Mouse (Mus musculus) WW6 (cell line): ENCODE results near the gene Abcb11.

Source experiments
- DNase-seq: peaks from one replicate; pipeline ENCODE4 v3.0.0-alpha.2; 2013; ENCODE audit warnings: low read depth, low spot score

Gene Abcb11

DNA sequence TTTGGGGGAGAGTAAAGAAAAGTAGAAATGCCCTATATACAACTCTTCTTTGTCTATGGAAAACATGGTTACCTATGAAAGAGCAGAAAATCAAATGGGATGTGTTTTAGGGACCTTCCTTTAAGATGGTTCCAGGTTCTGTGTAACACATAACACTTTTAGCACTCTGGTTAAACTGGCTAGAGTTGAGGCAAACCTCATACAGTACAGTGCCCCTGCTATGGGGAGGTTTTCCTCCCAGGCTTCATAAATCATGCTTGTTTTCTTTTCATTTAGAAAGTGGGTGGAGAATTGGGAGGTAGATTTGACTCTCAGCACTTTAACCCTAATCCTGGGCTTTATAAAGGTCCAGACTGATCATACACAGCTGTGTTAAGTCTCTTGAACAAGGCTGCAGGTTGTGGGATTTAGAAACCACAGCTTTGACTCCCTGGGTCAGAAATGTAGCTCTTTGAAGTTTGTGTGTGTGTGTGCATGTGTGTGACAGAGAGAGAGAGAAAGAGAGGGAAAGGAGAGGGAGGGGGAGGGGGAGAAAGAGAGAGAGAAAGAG, 78.3 kb downstream of the Abcb11 start:
- no peak for DNase-seq

DNA sequence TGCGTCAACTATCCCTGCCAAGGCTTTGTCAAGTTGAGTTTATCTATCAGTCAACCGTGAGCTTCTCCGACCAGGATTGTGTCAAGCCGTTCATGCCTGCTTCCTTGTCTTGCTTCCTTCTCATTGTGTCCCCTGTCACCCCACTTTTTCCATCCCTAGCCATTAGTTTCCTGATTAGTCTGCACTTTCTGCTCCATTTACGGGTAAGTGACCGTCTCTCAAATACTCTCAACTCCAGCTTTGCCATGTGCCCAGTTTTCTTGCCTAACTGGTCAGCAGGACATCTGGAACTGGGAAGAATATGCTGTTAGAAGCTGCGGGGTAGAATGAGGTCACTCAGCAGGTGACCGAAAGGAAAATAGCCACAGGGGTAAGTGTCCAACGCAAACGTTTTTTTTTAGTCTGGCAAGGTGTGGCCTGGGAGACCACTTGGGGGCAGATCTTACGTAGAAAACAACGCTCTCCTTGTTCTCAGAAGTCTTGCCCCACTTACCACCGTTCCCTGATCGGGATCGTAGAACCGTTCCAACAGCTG, 94.1 kb downstream of the Abcb11 start:
- DNase-seq = no peak

DNA sequence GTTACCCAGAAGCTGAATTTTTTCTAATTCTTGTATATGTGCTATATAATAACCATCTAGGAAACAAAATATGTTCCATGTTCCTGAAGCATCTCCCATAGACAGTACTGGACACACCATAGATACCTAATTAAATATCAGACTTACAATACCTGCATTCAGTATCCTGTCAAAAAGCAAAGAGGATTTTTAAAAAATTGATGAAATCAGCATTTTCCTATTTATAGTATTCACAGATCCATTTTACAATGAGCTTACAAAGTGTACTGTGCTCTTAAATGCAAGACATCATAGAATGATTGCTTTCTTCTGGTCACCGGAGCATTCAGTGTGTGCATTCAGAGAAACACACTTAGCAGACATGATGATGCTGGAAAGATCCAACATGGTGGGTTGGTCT, 95.3 kb downstream of the Abcb11 start:
- DNase-seq = no peak

DNA sequence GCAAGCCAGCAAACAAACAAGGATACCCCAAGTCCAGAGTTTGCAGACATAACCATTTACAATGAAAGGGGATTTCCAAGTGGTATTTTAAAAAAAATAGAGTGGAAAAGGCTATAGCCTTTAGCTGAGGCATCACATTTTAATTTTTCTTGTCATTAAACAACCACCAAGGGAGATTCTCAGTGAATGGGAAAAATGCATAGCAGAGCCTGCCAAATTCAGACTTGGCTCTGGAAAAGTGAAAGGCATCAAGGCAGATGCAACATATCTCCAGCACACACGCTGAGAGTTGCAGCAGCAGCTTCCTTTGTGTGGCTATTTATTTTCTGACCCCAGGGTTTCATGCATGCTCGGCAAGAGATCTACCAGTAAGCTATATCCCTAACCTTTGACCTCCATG, 97.5 kb downstream of the Abcb11 start:
- DNase-seq = no peak

DNA sequence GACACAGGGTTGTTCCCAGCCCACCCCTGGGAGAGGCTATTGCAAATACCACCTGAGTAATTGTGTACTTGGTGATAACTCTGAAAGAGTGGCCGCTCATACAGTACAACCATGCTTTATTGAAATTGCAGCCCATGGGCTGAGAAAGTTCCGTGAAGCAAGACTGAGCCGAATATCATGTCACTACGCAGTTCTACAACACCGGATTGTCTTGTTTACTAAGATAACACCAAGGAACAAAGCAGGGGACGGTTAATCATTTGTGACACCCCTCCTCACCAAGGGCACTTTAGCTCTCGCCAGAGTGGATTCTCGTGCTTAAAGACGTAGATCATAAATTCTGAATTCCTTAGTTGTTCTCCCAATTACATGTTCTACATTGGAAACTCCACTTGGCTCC, 103.1 kb downstream of the Abcb11 start:
- no peak for DNase-seq

DNA sequence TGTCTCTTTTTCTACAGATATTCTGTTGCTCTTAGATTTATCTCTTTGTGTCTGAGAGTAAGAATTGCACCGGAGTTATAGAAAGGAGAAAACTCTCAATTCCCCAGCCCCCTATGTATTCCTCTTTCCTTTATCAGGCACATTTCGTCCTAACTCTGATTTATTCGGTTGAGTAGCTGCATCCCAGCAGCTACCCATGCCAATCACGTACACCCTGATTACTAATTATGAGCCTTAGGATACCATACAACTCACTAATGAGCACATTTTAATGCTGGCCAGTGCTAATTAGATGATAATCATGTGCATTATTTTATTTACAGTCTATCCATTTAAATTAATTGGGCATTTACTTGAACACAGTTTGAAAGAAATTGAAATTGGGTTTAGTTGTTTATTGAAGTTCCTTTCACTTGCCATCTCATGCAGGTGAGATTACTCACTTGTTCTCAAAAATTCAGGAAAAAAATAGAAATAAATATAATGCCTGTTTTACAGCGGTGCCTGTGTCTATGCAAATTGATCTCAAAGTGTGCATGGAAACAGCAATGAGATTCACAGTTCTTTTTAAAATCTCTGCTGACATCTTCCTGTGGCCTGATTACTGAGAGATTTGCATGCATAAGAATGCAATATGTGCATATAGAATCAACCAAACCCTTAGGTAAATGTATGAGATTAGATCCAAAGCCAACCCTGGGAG, 107.3 kb downstream of the Abcb11 start:
- DNase-seq = no peak

DNA sequence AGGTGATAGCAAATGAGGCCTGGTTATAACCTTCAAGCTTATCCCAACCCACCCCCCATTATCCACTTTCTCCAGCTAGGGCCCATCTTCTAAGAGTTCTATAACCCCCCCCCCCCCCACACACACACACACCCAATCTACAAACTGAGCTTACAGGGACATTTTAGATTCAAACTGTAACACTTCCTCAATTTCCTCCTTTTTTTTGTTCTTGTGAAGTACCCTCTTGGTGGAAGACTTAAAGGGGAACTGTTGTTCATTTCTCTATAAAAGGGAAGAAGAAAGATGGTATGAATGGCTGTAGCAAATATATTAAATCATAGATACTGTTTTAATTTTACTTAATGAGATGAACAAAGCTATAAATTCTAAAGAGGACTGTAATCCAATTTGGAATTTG, 110.3 kb downstream of the Abcb11 start:
- DNase-seq = no peak

DNA sequence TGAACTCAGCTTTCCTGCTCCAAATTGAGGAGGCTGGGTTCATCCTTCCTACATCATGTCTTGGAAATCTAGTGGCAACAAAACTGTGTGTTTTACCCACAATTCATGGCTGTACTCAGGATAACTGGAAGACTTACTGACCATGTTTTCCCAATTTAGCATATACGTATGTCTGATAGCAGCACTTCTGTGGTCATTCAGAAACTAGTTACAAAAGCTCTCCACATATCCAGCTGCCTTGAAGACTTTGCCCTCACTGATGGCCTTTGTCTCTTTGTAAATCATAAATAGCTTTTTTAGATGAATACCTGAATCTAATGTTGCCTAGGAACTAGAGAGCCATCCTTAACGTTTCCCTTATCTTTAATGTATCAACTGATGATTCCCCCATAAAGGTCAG, 112.3 kb downstream of the Abcb11 start:
- no peak for DNase-seq

DNA sequence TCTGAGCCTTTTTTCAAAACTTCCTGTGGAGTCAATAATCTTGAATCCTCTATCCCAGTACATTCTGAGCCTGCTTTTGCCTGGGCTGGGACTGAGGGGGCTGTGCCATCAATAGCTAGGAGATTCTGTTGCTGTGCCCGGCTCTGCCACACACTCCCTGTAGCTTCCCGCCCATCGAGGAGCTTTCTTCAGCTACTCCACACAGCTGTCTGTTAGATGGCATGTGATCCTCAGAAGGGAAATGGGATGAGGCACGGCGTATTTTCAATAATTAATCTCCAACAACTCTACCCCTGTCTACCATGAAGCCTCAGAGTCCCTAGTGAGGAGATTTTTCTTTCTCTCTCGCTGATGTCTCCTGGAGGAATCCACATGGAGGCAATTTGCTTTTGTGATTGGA, 113.8 kb downstream of the Abcb11 start:
- no peak for DNase-seq

- no peak for DNase-seq
Measured at GRCm38 (mm10) chr2:69226876-69227275, 115.5 kb downstream of the Abcb11 start.

DNA sequence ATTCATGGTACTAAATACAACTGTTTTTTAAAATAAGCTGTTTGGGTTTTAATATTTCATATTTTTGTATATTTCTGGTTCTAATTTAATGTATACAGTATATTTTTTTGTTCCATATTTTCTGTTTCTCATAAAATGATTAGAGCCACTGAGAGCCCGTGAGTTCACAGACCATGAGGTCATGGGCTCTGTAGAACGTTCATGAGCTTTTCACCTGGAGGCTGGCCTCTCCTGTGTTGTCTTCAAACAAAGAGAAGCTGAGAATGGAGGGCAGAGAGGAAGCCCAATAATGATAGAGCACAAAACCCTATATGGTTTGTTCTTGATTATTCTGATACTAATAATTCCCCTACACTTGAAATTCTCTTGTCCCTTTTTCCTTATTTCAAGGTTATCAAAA, 117.7 kb downstream of the Abcb11 start:
- DNase-seq = no peak

DNA sequence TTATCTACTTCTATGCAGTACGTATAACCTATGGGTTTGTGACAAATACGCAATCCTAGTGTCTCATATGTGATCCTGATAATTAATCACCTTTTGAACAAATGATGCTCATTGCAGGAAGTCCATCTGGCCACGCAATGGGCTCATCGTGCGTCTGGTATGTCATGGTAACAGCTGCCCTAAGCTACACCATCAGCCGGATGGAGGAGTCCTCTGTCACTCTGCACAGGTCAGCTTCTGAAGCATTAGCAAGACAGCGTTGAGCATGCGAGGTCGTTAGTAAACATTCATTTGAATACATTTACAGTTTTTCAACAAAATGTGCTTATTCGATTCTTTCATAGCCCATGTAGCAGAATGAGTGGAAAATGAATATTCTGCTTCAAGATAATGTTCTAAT, 119.6 kb downstream of the Abcb11 start:
- no peak for DNase-seq

DNA sequence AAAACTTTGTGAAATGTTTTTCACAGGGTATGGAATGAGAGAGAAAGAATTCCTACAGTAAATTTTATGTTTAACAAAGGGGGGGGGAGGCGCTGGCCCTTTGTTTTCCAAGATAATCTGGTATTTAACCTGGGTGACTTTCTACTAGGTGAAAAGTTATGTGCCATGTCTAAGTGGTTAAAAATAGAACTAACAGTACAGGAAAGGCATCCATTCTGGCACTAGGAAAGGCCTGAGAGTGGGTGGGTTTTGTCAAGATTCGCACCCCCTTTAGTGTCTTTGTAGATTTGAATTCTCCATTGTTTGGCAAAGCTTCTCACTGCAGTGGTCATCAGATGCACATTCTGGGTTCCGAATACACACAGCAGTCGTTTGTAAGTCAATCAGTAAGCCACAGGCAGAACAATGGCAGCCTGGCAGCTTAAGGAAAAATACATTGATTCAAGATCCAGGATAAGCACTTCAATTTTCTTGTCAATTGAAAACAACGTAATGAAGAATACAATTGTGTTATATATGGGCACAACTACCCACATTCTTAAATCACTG, 120.5 kb downstream of the Abcb11 start:
- no peak for DNase-seq

DNA sequence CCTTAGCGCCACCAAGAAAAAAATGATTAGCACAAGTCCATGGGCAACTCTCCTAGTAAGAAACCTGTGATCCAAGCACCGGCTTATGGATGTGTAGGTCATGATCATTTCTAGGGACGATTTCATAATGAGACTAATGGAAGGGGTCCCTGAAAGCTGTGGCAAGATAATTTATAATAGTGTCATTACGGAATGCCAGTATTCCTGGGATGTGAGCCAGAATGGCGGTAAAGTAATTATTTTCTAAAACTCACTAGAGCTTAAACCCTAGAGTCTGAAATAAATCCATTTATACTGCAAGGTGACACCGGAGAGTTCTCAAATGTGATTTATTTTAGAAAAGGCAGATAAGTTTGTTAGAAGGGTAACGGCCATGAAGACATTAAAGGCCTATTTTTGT, 127.2 kb downstream of the Abcb11 start:
- no peak for DNase-seq

GRCm38 (mm10) chr2:69212652-69213051, 129.8 kb downstream of the Abcb11 start:
- no peak for DNase-seq

DNA sequence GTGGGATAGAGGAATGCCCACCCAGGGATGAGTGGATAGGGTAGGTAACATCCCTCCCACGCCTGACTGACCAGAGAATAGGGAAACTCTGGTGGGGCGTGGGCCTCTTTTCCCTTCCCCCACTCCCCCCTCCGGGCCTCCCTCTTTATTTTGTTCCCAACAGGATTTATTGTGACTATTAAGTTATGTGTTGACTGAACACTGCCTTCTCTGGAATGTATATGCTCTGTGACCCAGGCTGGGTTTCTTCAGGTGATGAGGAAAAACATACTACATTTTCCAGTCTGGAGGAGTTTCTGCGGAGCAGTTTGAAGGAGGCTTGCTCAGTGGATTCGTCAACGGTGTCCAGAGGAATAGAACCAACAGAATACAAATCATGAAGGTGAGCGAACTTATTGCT, 131.6 kb downstream of the Abcb11 start, which contains the start of gene G6pc2:
Gene G6pc2, plus strand, starts transcription at position 301 of the 400 bp plus-strand sequence.
- DNase-seq = no peak

- DNase-seq = no peak
Measured at GRCm38 (mm10) chr2:69209684-69210083, 132.7 kb downstream of the Abcb11 start.

GRCm38 (mm10) chr2:69206523-69206922, 135.9 kb downstream of the Abcb11 start:
- no peak for DNase-seq

GRCm38 (mm10) chr2:69205791-69206351, 136.5 kb downstream of the Abcb11 start, which contains the start of gene Spc25:
Spc25 (minus strand) TSS chr2:69206194.
- peak; percentile 86 for DNase-seq

GRCm38 (mm10) chr2:69205185-69205584, 137.2 kb downstream of the Abcb11 start:
- no peak for DNase-seq

DNA sequence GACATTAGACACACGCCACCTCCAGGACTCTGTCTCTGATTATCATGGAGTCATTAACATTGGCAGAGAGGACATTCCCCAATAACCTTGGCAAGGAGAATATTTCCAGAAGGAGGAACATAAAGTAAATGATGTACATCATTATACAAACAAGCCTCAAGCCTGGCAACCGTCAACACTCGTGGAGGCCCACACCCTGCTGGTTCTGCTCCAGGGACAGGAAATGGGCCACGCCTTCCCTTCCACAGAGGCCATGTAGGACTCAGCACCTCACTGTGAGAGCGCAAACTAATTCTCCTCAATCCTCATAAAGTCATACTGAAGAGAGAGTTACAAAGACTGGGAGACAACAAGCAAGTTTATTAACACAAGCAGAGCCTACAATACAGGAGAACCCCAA, 148.9 kb downstream of the Abcb11 start:
- DNase-seq = no peak

DNA sequence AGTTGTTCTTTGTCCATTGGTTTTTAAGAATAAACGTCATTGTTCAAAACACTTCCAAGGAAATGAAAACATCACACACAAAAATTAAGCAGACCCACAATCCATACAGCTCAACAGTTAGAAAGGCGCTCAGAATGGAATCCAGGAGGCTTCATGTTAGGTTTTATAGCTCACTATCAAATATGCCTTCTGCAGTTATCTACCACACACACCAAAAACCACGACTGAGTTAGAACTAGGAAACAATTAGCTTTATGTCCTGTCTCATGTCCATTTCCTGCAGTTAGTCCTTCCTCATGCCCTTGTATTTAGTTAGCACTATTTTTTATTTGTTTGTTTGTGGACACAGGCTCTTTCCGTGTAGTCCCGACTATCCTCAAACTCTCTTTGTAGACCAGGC, 151.4 kb downstream of the Abcb11 start:
- no peak for DNase-seq

DNA sequence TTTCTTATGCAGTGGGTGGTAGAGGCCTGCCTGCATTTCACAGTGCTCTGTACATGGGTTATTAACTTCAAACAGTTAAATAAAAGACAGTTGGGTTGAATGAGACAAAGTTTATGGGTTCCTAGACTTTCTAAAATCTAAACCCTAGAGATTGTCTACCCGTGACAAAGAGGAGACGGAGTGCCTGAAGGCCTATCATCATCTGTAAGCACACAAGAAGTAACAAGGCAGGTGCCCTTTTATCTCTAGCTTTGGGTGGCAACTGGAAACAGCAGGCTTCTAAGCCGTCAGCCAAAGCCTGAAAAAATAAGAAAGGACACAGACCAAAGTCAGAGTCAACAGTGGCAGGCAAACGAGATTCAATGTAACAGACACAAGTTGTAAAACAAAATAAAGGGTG, 153.2 kb downstream of the Abcb11 start:
- DNase-seq = no peak
